13 mouse cellular contexts compared by ENCODE assay signal in the genomic region with DNA sequence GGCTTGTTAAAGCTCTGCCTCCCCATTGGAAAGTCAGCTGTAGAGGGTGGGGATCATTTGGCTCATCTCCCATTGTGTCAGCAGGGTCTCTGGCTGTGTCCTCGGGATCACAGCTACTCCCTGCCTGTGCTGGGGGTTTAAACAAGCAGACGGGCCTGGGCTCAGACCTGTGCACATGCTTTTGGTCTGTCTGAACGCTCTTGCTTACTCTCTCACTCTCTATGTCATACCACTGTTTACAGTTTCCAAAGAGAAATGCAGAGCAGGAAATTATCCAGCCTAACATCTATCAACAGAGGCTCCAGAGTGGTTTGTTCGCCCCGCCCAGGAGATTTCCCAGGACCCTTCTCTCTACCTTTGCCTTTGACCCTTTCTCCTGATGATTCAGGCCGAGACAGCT. TPM values are rescaled to one million over a fixed set of nuclear protein-coding genes. Genes with fewer than 3 reads are reported as not detected.
A peak's percentile ranks its signal among the peaks of the same experiment; 100 is the strongest.
DNase-seq lines count a peak whose midpoint lies in the region; ATAC-seq and TF ChIP-seq lines count a peak whose summit lies in the region.
"Had no signal": no experiment of that assay in that cellular context is flagged by ENCODE, and none has a peak within 500 bp of the region (broad histone marks: within the 10 kb centered on the region; RNA-seq: fewer than 3 reads in every experiment).

No protein-coding gene starts in this region.

- peak; percentile 13 for DNase-seq in forebrain, embryonic 14.5 days (ENCODE audit: low spot score)
- DNase-seq in forebrain, postnatal 0 days, result no peak
- DNase-seq in kidney, postnatal 0 days (ENCODE audit: low spot score), result no peak
- no peak for DNase-seq in kidney, postnatal 36 days
- DNase-seq in lung, postnatal 10 days, result peak; percentile 60
- DNase-seq in layer of hippocampus, postnatal 36 days, result no peak
- DNase-seq in layer of hippocampus, adult 8-10 months (ENCODE audit: low spot score in 2 of 2), result no peak
- DNase-seq: heart, adult 18-20 months; liver, embryonic 13.5 days; thymus, adult 2 months had no signal

- H3K27me3 ChIP-seq in forebrain, embryonic 14.5 days (replicated peaks; ENCODE audit: control insufficient read depth, insufficient read depth, low read length), result no peaks in the 10 kb centered on the region
- H3K27me3 ChIP-seq in forebrain, postnatal 0 days (ENCODE audit: insufficient read depth, low read length), result no peaks in the 10 kb centered on the region
- H3K27me3 ChIP-seq in kidney, postnatal 0 days (ENCODE audit: insufficient read depth, low read length), result no peaks in the 10 kb centered on the region
- H3K27me3 ChIP-seq in forebrain, embryonic 15.5 days, result no peaks in the 10 kb centered on the region
- H3K27me3 ChIP-seq: liver, embryonic 13.5 days had no signal

- no peak for ATAC-seq in forebrain, embryonic 14.5 days
- ATAC-seq in forebrain, postnatal 0 days, result no peak
- ATAC-seq in kidney, postnatal 0 days (replicated peaks; ENCODE audit: low FRiP score, low read depth), result 0 out of 2 replicates have a peak, but pooled peaks have one; percentile 40
- no peak for ATAC-seq in forebrain, embryonic 15.5 days (replicated peaks)

- no peak for TF ChIP-seq CTCF in forebrain, postnatal 0 days (IDR thresholded peaks at IDR 0.05; ENCODE audit: low read depth)
- no peak for TF ChIP-seq CTCF in kidney, postnatal 0 days (IDR thresholded peaks at IDR 0.05; ENCODE audit: low read depth)

- peak overlapping the region; percentile 55; the same call in 1 of the 2 replicates for H3K27ac ChIP-seq in forebrain, embryonic 14.5 days (ENCODE audit: low read depth, low read length)
- no peak overlapping the region for H3K27ac ChIP-seq in forebrain, postnatal 0 days (ENCODE audit: low read depth, low read length)
- H3K27ac ChIP-seq in kidney, postnatal 0 days, result no peak overlapping the region
- peak overlapping the region; percentile 83 for H3K27ac ChIP-seq in forebrain, embryonic 15.5 days (replicated peaks)
- H3K27ac ChIP-seq: left cerebral cortex, adult 2 months; liver, embryonic 13.5 days had no signal

- peaks cover 17% of the 10 kb centered on the region for H3K4me1 ChIP-seq in forebrain, embryonic 14.5 days (ENCODE audit: control insufficient read depth, insufficient read depth, low read length)
- H3K4me1 ChIP-seq in forebrain, postnatal 0 days (ENCODE audit: insufficient read depth), result peaks cover 9% of the 10 kb centered on the region
- H3K4me1 ChIP-seq in kidney, postnatal 0 days (replicated peaks; ENCODE audit: insufficient read depth, low read length), result no peaks in the 10 kb centered on the region
- peaks cover 24% of the 10 kb centered on the region for H3K4me1 ChIP-seq in forebrain, embryonic 15.5 days

- no peak overlapping the region for H3K4me3 ChIP-seq in forebrain, embryonic 14.5 days (ENCODE audit: low read depth, low read length)
- H3K4me3 ChIP-seq in forebrain, postnatal 0 days (ENCODE audit: low read depth, low read length), result no peak overlapping the region
- H3K4me3 ChIP-seq in kidney, postnatal 0 days (replicated peaks; ENCODE audit: low read depth, low read length), result no peak overlapping the region
- H3K4me3 ChIP-seq in forebrain, embryonic 15.5 days, result no peak overlapping the region
- H3K4me3 ChIP-seq: erythroblast, embryonic 14.5 days; left cerebral cortex, adult 2 months; liver, embryonic 13.5 days had no signal

- 64% methylated on average over 6 of the region's 6 CpGs for WGBS in forebrain, embryonic 14.5 days
- 53% methylated on average over 6 of the region's 6 CpGs for WGBS in forebrain, postnatal 0 days
- 68% methylated on average over 6 of the region's 6 CpGs for WGBS in kidney, postnatal 0 days
- WGBS in forebrain, embryonic 15.5 days, result 69% methylated on average over 6 of the region's 6 CpGs

- no peaks in the 10 kb centered on the region for H3K9me3 ChIP-seq in forebrain, embryonic 14.5 days (replicated peaks; ENCODE audit: control insufficient read depth, low read length)
- H3K9me3 ChIP-seq in forebrain, postnatal 0 days (ENCODE audit: low read length), result no peaks in the 10 kb centered on the region
- no peaks in the 10 kb centered on the region for H3K9me3 ChIP-seq in kidney, postnatal 0 days (replicated peaks; ENCODE audit: low read length)
- no peaks in the 10 kb centered on the region for H3K9me3 ChIP-seq in forebrain, embryonic 15.5 days
- H3K9me3 ChIP-seq: liver, embryonic 13.5 days had no signal

- H3K36me3 ChIP-seq in forebrain, embryonic 14.5 days (ENCODE audit: control insufficient read depth, insufficient read depth, low read length), result no peaks in the 10 kb centered on the region
- no peaks in the 10 kb centered on the region for H3K36me3 ChIP-seq in forebrain, postnatal 0 days (ENCODE audit: insufficient read depth)
- H3K36me3 ChIP-seq in kidney, postnatal 0 days (ENCODE audit: insufficient read depth, low read length), result no peaks in the 10 kb centered on the region
- no peaks in the 10 kb centered on the region for H3K36me3 ChIP-seq in forebrain, embryonic 15.5 days
- H3K36me3 ChIP-seq: liver, embryonic 13.5 days had no signal

- H3K4me2 ChIP-seq in forebrain, embryonic 14.5 days (ENCODE audit: low read length), result no peak overlapping the region
- no peak overlapping the region for H3K4me2 ChIP-seq in forebrain, postnatal 0 days (ENCODE audit: low read depth)
- H3K4me2 ChIP-seq in kidney, postnatal 0 days (ENCODE audit: low read length), result no peak overlapping the region
- no peak overlapping the region for H3K4me2 ChIP-seq in forebrain, embryonic 15.5 days (replicated peaks)
- H3K4me2 ChIP-seq: liver, embryonic 13.5 days had no signal

- no peak overlapping the region for H3K9ac ChIP-seq in forebrain, embryonic 14.5 days (ENCODE audit: low read length)
- H3K9ac ChIP-seq in forebrain, postnatal 0 days, result no peak overlapping the region
- H3K9ac ChIP-seq in kidney, postnatal 0 days (ENCODE audit: low read depth, low read length), result no peak overlapping the region
- H3K9ac ChIP-seq in forebrain, embryonic 15.5 days (replicated peaks), result no peak overlapping the region
- H3K9ac ChIP-seq: liver, embryonic 13.5 days had no signal

RNA-seq across cellular contexts. Expression of gene Med4, which starts 8.1 kb away (rescaled TPM):
- polyA plus RNA-seq in forebrain, embryonic 14.5 days (2014; fragmentation: Nextera tagmentation; extraction: Ambion mirVana), result 99.3 and 100.0 TPM in 2 replicates
- 38.4 and 50.7 TPM in 2 replicates for total RNA-seq in forebrain, postnatal 0 days (2014; rRNA removed)
- polyA plus RNA-seq in forebrain, postnatal 0 days (2015; fragmentation: Nextera tagmentation; extraction: Ambion mirVana), result 85.4 and 89.6 TPM in 2 replicates
- polyA plus RNA-seq in kidney, postnatal 0 days (2015; fragmentation: Nextera tagmentation; extraction: Ambion mirVana), result 66.5 and 70.2 TPM in 2 replicates
- polyA plus RNA-seq in forebrain, embryonic 15.5 days (2015; fragmentation: Nextera tagmentation; extraction: Ambion mirVana), result 107 and 109 TPM in 2 replicates
- 10 to 100 TPM; 30.0 to 31.6 TPM for total RNA-seq in layer of hippocampus, postnatal 36 days (2021)
- total RNA-seq in layer of hippocampus, adult 8-10 months (2022), result 10 to 100 TPM; 29.6 to 31.9 (median 30.7) TPM

RNA-seq across cellular contexts. Expression of gene Sucla2, which starts 23.4 kb away (rescaled TPM):
- polyA plus RNA-seq in forebrain, embryonic 14.5 days (2014; fragmentation: Nextera tagmentation; extraction: Ambion mirVana), result 111 and 122 TPM in 2 replicates
- total RNA-seq in forebrain, postnatal 0 days (2014; rRNA removed), result 95.7 and 106 TPM in 2 replicates
- 144 and 148 TPM in 2 replicates for polyA plus RNA-seq in forebrain, postnatal 0 days (2015; fragmentation: Nextera tagmentation; extraction: Ambion mirVana)
- 172 and 179 TPM in 2 replicates for polyA plus RNA-seq in kidney, postnatal 0 days (2015; fragmentation: Nextera tagmentation; extraction: Ambion mirVana)
- 100 and 101 TPM in 2 replicates for polyA plus RNA-seq in forebrain, embryonic 15.5 days (2015; fragmentation: Nextera tagmentation; extraction: Ambion mirVana)
- total RNA-seq in layer of hippocampus, postnatal 36 days (2021), result 100 to 1,000 TPM; 153 to 167 TPM
- 100 to 1,000 TPM; 143 to 164 (median 157) TPM for total RNA-seq in layer of hippocampus, adult 8-10 months (2022)

RNA-seq across cellular contexts. Expression of gene Nudt15, which starts 46.3 kb away (rescaled TPM):
- 8.2 and 9.1 TPM in 2 replicates for polyA plus RNA-seq in forebrain, embryonic 14.5 days (2014; fragmentation: Nextera tagmentation; extraction: Ambion mirVana)
- total RNA-seq in forebrain, postnatal 0 days (2014; rRNA removed), result 5.8 and 9.4 TPM in 2 replicates
- polyA plus RNA-seq in forebrain, postnatal 0 days (2015; fragmentation: Nextera tagmentation; extraction: Ambion mirVana), result 6.0 and 8.5 TPM in 2 replicates
- 7.9 and 8.9 TPM in 2 replicates for polyA plus RNA-seq in kidney, postnatal 0 days (2015; fragmentation: Nextera tagmentation; extraction: Ambion mirVana)
- 8.3 and 8.5 TPM in 2 replicates for polyA plus RNA-seq in forebrain, embryonic 15.5 days (2015; fragmentation: Nextera tagmentation; extraction: Ambion mirVana)
- total RNA-seq in layer of hippocampus, postnatal 36 days (2021), result 1 to 10 TPM; 5.6 to 6.0 TPM
- total RNA-seq in layer of hippocampus, adult 8-10 months (2022), result 1 to 10 TPM; 5.2 to 7.3 (median 6.5) TPM

Comparison
In these comparisons a context has a peak if more than half of its experiments do, and no peak if none do; other contexts are left out.
1. DNase-seq: peak in forebrain, embryonic 14.5 days (single experiment) and lung, postnatal 10 days (single experiment); none in forebrain, postnatal 0 days (single experiment), kidney, postnatal 0 days (single experiment), kidney, postnatal 36 days (0 of 2), layer of hippocampus, postnatal 36 days (0 of 2) and layer of hippocampus, adult 8-10 months (0 of 2).
2. H3K27ac ChIP-seq: peak in forebrain, embryonic 14.5 days (single experiment) and forebrain, embryonic 15.5 days (single experiment); none in forebrain, postnatal 0 days (single experiment) and kidney, postnatal 0 days (single experiment).